Mouse (Mus musculus): ENCODE measurements around the gene Ppat.
"Not testable (repeated sequence)": the region's sequence is repeated elsewhere in the genome, so short reads cannot be mapped to it uniquely, and the experiment has no call there.

Gene Ppat

DNA sequence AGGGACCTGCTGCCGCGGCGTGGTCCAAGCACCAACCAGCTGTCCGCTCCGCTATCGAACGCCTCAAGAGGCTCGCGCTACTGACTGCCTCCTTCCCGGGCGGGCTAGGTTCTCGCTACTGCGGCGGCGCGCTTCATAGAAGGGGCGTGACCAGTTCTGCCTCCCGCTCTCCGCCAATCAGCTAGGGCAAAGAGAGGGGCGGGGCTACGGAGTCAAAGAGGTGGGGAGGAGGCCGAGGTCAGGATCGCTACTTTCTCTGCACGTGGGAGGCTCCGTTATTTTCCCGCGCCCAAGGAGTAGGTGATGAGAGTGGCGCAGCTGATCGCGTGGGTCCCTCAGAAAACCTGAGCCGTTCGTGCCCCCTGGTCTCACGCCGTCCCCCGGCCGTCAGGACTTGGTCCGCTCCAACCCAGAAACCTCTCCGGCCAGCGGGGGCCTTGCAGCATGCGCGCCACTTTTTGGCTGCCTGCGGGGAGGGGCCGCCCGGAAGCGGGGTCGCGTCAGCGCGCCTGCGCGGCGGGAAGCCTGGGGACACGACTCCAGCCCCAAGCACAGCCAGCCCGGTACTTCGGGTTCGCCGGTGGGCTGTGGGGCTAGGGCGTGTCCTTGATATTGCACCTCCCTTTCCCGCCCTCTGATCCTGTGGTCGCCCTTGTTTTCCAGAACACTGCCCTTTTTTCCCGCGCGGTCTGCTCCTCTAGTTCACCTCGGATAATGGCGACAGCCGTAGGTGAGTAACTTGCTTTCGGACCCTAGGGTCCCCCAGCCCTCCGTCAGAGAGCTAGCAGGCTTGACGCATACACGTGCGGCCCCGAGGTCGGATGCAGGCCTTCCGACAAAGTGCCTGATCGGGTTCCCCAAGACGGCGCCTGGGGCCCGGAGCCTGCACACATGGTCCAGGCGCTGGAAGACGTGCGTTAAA is at the start of gene Ppat, which contains the start of gene Paics:
Ppat (minus strand) TSS at position 473 of the 922 bp plus-strand sequence.
Paics (plus strand) TSS at position 202 of the 922 bp plus-strand sequence.
- peak; percentile 97 for DNase-seq

DNA sequence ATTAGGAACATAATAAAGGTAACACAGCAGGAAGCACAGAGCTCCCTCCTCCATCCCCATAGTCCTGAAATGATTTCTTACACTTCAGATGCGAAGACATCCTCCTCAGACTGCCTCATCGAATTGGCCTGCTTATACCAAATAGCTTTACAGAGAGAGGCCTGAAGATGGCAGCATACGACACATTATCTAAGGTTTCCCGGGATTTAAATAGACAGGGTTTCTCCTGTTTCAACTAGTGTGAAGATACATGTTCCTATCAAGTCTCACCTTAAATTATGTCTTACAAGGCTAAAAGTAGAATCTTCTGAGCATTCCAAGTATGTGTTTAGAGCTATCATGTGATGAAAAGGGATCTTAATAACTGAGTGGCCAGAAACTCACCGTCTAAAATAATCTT is 47.0 kb upstream of the Ppat start:
- DNase-seq: no peak

DNA sequence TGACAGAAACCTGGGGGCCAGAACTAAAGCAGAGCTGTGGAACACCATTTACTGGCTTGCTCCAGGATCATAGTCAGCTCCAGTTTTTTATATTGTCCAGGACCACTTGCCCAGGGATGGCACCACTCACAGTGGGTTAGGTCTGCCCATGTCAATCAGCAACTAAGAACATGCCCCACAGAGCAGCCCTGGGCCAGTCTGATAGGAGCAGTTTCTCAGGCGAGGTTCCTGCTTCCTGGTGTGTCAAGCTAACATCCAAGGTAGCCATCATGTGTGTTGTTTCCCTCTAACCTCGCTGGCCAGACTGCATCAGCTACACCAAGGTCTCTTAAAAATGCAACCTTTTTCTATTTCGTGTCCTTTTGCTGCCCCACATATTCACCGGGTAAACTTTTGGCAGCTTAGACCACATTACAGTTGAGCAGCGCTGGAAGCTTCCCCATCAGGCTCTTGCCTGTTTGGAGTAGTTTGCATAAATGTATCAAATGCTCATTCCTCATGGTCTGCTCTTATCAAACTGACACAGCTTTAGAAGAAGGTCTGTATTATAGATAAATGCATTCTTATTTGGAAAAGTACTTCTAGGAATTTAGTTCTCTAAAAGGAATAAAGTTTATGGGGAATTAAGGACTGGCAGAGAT is 41.9 kb upstream of the Ppat start:
- no peak for DNase-seq

DNA sequence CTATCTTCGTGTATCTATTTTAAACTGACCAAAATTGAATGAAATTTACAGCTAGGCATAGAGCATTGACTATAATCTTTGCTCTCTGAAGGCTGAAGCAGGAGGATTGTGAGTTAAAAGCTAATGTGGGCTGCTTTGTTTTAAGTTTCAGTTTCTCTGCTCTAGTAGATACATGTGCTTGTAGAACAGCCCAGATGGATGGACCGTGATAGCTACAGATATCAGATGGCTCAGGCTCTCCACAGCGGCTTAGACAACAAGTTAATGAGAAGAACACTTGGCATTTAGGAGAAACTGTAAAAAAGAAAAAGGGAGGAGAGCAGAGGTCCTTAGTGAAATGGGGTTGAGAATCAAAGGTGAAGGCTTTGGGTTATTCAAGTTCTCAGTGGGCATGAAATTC is 39.4 kb upstream of the Ppat start:
- DNase-seq: no peak

GRCm38 (mm10) chr5:76984015-76984414 is 32.6 kb upstream of the Ppat start:
- no peak for DNase-seq

GRCm38 (mm10) chr5:76975736-76976135 is 24.4 kb upstream of the Ppat start:
- DNase-seq: no peak

DNA sequence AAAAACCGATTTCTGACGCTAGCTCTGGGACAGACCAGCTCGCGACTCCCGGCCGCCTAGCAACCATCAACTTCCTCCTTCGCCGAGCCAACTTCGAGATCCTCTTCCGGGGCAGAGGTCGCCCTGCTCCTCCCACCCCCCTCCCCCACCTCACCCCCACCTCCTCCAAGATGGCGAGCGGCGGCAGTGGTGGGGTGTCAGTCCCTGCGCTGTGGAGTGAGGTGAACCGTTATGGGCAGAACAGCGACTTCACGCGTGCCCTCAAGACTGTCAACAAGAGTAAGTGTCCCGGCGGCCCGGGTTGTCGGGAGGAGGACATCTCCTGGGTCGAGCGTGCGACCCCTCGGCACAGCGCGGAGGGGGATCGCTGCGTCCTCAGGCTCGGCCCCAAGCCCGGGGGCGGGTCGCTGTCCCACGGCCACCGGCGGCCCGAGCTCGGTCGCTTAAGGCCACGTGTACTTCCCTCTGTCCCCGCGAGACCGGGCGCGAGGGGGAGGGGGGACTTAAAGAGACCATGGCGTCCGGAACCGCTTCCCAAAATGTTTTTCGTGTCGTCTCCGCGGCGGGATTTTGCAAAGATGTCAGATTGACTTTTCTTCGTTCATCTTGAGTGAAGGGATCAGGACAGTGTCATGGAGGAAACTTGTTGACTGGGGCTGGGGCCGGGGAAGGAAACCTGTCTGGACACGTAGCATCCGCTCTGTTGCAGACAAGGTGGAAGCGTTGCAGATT is 23.3 kb upstream of the Ppat start, which contains the start of gene Srp72:
Srp72 (plus strand) TSS at position 130 of the 732 bp plus-strand sequence.
- peak; percentile 91 for DNase-seq

GRCm38 (mm10) chr5:76974207-76974553 is 22.8 kb upstream of the Ppat start:
- DNase-seq: no peak

GRCm38 (mm10) chr5:76973488-76973887 is 22.1 kb upstream of the Ppat start:
- DNase-seq: no peak

DNA sequence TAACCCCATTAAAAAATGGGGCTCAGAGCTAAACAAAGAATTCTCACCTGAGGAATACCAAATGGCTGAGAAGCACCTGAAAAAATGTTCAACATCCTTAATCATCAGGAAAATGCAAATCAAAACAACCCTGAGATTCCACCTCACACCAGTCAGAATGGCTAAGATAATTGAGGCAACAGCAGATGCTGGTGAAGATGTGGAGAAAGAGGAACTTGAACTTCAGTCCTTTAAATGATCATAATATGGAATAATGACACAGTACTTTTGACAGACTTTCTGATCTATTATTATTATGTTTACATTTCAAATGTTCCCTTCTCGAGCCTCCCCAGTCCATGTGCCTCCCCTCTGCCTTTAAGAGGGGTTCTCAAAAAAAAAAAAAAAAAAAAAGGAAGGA is 19.7 kb upstream of the Ppat start:
- not testable (repeated sequence) for DNase-seq

GRCm38 (mm10) chr5:76969250-76969649 is 17.9 kb upstream of the Ppat start:
- no peak for DNase-seq

DNA sequence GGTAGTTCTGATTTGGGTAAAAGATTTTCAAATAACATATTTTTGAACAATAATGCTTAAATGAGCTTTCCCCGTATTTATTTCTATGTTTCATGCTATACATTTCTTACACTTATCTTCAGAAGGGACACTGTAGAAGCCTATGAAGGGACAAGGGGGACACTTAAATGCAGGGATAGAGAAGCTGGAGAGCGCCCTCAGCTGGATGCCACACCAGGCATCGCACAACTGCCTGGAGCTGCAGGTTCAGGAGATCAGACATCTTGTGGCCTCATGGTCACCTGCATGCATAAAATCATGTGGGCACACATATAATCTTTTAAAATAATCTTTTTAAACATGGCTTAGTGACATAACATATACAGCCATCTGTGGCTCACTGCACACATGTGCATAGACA is 13.3 kb upstream of the Ppat start:
- no peak for DNase-seq

DNA sequence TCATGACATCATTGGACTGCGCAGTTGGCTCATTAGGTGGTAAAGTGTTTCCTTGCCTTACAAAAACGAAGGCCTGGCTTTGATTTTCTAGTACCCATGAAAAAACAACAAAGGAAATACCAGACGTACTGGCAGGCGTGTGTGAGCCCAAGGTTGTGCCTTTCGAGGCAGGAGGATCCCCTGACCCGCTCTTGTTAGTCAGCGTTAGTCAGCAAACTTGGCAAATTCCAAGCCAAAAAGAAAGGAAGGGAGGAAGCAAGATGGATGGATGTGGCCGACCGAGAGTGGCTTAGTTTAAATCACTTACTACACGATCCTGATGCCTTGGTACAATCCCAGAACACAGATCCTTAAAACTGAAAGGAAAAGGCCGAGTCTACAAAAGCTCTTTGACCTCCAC is 11.2 kb upstream of the Ppat start:
- DNase-seq: no peak

DNA sequence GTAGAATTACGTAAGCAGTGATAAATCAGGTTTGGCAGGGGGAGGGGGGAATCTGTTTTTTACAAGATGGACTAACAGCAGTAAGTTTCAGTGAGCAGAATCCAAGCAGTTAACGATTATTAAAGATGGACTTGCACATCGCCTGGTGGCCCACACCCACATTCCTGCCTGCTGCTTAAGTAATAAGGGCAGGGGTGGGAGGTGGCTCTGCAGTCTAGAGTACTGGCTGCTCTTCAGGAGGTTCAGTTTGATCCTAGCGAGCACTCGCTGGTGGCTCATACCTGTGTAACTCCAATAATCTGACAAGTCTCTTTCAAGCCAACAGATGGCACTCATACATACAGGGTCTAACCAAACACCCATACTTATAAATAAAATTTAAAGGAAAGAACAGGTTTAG is 8.2 kb upstream of the Ppat start:
- no peak for DNase-seq

GRCm38 (mm10) chr5:76957954-76958353 is 6.6 kb upstream of the Ppat start:
- no peak for DNase-seq

GRCm38 (mm10) chr5:76955474-76955873 is 4.1 kb upstream of the Ppat start:
- DNase-seq: no peak

DNA sequence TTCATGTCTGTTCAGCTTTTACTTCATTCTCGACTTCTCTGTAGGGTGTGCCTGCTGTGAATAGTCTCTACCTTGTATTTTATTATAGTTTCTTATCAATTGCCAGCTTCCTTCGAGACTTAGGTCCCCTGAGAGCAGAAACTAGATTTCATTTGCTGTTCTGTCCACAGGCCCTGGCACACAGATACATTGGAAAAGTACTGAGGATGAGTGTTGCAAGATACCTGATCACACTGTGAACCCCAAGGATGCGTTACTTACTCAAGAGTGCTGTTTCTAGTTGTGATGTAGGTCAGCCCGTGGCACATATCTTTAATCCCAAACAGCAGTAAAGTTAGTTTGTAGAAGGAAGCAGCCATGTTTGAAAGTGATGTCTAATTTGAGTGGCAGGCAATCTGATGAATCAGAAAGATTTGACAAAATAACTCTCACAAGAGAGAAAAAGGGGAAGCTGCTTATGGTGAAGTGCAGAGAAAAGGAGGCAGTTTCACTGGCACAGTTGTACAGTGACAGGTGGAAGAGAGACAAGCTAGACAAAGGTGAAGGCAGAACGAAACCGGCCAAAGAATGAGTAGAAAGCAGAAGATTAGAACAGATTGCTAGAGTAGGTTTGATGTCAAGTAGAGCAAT is 3.0 kb upstream of the Ppat start:
- DNase-seq: no peak

DNA sequence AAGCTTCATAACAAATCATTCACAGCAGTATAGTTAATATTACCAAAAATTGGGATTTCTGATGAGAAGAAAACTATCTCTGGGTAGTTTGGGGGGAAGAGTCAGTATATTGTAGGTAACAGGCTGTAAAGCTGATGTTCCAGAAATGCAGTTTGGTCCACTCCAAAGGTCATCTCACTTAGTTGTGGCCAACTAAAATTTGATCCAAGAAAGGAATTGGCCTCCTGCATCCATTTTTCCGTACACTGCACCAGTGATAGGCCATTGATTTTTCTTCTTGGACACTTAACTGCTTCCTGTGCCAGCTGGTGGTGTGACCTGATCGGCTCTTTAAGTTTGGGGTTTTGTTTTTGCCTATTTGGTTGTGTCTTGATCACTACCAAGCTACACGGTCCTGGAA is 2.4 kb upstream of the Ppat start:
- no peak for DNase-seq

DNA sequence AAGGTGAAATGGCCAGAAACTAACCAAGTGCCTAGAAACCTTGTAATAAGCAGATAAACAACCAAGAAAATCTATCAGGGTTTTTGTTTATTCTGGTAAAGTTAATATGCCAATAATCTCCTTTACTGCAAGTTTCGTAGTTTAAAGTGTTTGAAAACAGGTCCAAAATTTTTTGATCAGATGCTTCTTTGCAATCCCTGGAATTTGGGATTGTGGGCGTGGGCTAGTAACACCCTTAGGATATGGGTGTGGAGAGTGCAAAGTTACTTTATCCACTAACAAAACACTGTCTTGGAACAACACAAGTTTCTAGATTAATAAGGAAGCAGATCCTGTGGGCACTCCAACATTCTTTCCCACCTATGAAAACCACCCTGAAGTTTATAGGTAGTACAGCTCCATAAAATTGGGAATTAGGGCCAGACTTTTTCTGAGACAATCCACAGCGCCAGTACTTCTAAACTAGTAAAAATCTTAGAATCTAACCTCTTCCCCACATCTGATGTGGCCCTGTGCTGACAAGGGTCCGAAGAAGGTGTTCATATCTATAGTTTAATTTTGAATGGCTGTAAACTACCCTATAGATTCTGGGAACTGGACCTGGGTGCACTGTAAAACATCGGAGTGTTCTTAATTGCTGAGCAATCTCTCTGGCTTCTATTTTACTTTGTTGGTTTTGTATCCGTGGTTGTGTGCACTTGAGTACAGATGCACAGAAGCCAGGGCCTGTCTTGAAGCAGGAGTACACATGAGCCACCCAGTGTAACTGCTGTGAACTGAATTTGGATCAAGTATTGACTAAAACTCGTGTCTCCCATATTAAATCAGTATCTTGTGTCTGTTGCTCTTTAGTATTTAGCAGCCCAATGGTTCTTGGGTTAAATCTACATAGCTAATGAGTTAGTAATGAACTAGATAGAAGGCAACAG is 998 bp upstream of the Ppat start:
- no peak for DNase-seq

DNA sequence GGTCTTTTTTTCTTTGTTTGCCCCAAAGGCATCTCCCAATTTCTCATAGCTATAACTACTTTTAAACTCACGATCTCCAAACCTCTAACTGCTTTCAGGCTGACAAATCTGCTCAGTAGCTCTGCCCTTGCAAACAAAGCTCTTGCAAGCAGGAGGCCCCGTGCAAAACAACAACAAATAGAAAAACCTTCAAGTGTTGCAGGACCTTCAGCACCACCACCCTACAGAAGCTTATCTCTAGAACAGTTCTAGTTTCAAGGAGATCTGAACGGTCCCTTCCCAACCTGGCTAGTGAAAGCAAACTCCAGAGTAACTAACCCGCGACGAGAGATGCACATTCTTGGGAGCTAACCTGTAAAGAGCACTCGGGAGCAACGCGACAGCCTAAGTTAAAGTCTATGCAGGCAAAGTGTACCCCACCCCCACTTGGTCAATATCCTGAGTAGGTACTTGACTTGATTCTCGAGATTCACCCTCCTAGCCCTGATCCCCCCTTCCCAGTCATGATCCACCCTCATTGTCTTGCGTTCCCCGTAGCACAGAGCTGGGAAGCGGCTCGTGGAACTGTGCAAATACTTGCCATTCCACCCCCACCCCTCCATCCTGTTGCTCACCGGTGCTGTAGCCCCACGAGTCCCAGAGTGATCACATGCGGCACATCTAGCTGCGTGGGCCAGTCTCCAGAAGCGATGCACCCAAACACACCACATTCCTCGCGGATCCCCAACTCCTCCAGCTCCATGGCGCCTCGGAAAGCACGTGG is 854 bp downstream of the Ppat start:
- DNase-seq: no peak

DNA sequence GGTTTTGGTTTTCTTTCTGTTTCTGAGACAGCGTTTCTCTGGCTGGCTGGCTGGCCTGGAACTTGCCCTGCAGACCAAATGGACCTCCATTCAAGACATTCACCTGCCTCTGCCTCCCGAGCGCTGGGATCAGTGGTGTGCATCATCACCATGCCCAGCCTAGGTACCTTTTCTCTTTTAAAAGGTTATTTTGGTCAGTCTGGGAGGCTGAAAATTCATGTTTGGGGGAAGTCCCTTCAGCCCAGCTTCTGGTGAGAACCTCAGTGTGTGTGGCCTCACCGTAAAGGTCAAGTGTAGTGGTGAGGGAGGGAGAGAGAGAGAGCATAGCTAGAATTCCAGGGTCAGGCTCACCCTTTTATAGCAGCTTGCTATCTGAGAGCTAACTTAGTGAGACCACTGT is 3.6 kb downstream of the Ppat start:
- no peak for DNase-seq
